Comparison of ENCODE assay signal across 9 mouse cellular contexts in the genomic region with DNA sequence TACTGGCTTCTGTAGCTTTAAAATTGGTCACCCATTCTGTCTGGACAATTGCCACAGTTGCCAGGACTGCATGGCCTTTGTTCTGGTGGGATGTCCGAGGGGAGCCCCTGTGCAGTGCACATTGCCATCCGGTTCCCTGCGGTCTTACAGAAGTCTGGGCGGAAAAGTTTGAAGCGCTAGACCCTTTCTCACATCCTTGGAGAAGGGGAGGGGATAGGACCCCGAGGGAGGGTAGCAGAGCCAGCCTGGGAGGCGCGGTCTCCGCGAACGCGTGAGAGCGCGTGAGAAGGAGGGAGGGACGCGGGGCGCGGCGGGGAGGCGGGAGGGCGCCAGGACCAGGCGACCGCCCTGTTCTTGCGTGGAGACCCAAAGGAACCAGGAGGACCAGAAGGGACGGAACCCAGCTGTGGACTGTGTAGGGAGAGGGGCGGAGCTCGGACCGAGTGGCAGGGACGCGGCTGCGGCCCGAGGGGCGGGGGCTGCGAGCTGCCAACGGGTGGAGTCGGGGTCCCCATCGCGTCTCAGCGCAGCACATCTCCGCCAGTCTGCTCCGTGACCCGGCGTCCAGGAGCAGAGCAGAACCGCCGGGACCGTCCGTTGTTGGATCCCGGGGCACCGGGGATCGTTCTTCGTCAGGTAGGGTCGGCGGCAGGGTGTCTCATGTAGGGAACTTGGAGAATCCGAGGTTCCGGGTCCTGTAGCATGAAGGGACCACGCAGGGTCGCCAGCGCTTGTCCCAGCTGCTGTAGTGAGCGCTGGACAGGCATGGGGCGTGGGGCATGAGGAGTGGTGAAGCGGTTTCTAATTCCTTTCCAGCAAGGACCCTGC. TPM values are rescaled to one million over a fixed set of nuclear protein-coding genes. Genes with fewer than 3 reads are reported as not detected.
DNase-seq lines count a peak whose midpoint lies in the region; ATAC-seq and TF ChIP-seq lines count a peak whose summit lies in the region.
"Had no signal": no experiment of that assay in that cellular context is flagged by ENCODE, and none has a peak within 500 bp of the region (broad histone marks: within the 10 kb centered on the region; RNA-seq: fewer than 3 reads in every experiment).

A gene (plus strand): TSS at position 301 of the 828 bp plus-strand sequence.

- peak within 1 kb of the TSS; percentile 18; the same call in 1 of the 2 replicates for H3K4me3 ChIP-seq in heart, adult 2 months
- H3K4me3 ChIP-seq in forebrain, embryonic 12.5 days (replicated peaks), result peak within 1 kb of the TSS; percentile 55
- H3K4me3 ChIP-seq: myocyte had no signal

- DNase-seq in heart, adult 2 months, result no peak
- DNase-seq in heart, postnatal 25 days (ENCODE audit: low spot score), result no peak
- DNase-seq in R1 (ENCODE audit: low read depth, low spot score), result peak; percentile 20
- peak; percentile 55 to 60 for DNase-seq in kidney, postnatal 4 days
- peak; percentile 6 to 27 for DNase-seq in lung, postnatal 4 days
- DNase-seq in T-cell, adult 2 months (ENCODE audit: low spot score), result no peak
- no peak for DNase-seq in c-Kit-positive CD71-positive TER-119-positive erythroid progenitor cells, embryonic 14.5 days (ENCODE audit: low spot score)

- no peaks in the 10 kb centered on the region for H3K9me3 ChIP-seq in forebrain, embryonic 12.5 days

- 2% methylated on average over 59 of the region's 61 CpGs for WGBS in heart, adult 2 months
- under 1% methylated on average over 56 of the region's 61 CpGs for WGBS in forebrain, embryonic 12.5 days

- H3K36me3 ChIP-seq in heart, adult 2 months (ENCODE audit: control insufficient read depth, insufficient read depth, low read length), result no peaks in the 10 kb centered on the region
- H3K36me3 ChIP-seq in forebrain, embryonic 12.5 days (replicated peaks), result no peaks in the 10 kb centered on the region

- no peak for TF ChIP-seq POLR2A in heart, adult 2 months (IDR thresholded peaks at IDR 0.05; ENCODE audit: insufficient read depth, low read depth, low read length)

- H3K9ac ChIP-seq in heart, adult 2 months (ENCODE audit: low read depth, low read length), result no peak within 1 kb of the TSS
- H3K9ac ChIP-seq in forebrain, embryonic 12.5 days, result peak within 1 kb of the TSS; percentile 58

- H3K4me2 ChIP-seq in forebrain, embryonic 12.5 days, result peak within 1 kb of the TSS; percentile 75

- intact Hi-C loops in heart, adult 2 months (cut with DNase I), result no loop called here
- intact Hi-C loops in heart, postnatal 25 days (cut with DNase I), result no loop called here

- no peak within 1 kb of the TSS for H3K27ac ChIP-seq in heart, adult 2 months
- H3K27ac ChIP-seq in forebrain, embryonic 12.5 days, result no peak within 1 kb of the TSS

- no peaks in the 10 kb centered on the region for H3K79me2 ChIP-seq in heart, adult 2 months (replicated peaks; ENCODE audit: control insufficient read depth, insufficient read depth, low read length)

- TF ChIP-seq CTCF in heart, adult 2 months (IDR thresholded peaks at IDR 0.05), result no peak

- H3K27me3 ChIP-seq in heart, adult 2 months (ENCODE audit: control insufficient read depth, insufficient read depth, low read length), result peaks cover 4% of the 10 kb centered on the region; the same call in 1 of the 2 replicates
- H3K27me3 ChIP-seq in forebrain, embryonic 12.5 days, result peaks cover 13% of the 10 kb centered on the region

- no peaks in the 10 kb centered on the region for H3K4me1 ChIP-seq in heart, adult 2 months (ENCODE audit: control insufficient read depth, insufficient read depth, low read length)
- peaks cover 12% of the 10 kb centered on the region for H3K4me1 ChIP-seq in forebrain, embryonic 12.5 days

- ATAC-seq in forebrain, embryonic 12.5 days (ENCODE audit: low FRiP score), result peak; percentile 90

- TF ChIP-seq EP300 in heart, adult 2 months (IDR thresholded peaks at IDR 0.05; ENCODE audit: insufficient read depth, low read depth, low read length), result no peak

RNA-seq across cellular contexts. Expression of the gene that starts here (rescaled TPM):
- 1 to 10 TPM; 1.4 to 3.8 TPM for total RNA-seq in heart, adult 2 months (2021)
- not detected in 2 replicates for polyA plus RNA-seq in heart, adult 2 months (2012; rRNA removed)
- 1 to 10 TPM; 7.4 to 9.1 TPM for total RNA-seq in heart, postnatal 25 days (2021)
- 1.8 TPM in 2 replicates for polyA plus RNA-seq in forebrain, embryonic 12.5 days (2016; fragmentation: Nextera tagmentation; extraction: Ambion mirVana)

Comparison
In these comparisons a context has a peak if more than half of its experiments do, and no peak if none do; other contexts are left out.
1. DNase-seq: peak in R1 (single experiment), kidney, postnatal 4 days (2 of 2) and lung, postnatal 4 days (2 of 2); none in heart, adult 2 months (0 of 2), heart, postnatal 25 days (single experiment), T-cell, adult 2 months (single experiment) and c-Kit-positive CD71-positive TER-119-positive erythroid progenitor cells, embryonic 14.5 days (single experiment).